Mouse (Mus musculus) hindbrain, embryonic 10.5 days (tissue): ENCODE data around the gene Gm13697. TPM values are rescaled to one million over a fixed set of nuclear protein-coding genes. Genes with fewer than 3 reads are reported as not detected.

Experiments used
- polyA plus RNA-seq: library from polyadenylated mRNA; unstranded; fragments of >200 nt; fragmentation: Nextera tagmentation; extraction: Ambion mirVana; gene quantifications from 2 replicates; pipeline ENCODE4 v1.2.1, GENCODE M21; 2016

Gene Gm13697
- polyA plus RNA-seq, 1 experiment from 2014 or later: not detected

Other genes starting within 250 kb of the Gm13697 start
- gene Fam171b, start 172.1 kb upstream of the Gm13697 start, polyA plus RNA-seq: 23.8 and 29.1 TPM in 2 replicates
- gene Zswim2, start 43.5 kb upstream of the Gm13697 start, polyA plus RNA-seq: not detected in 2 replicates
- gene Gm13698, start 29.1 kb upstream of the Gm13697 start, polyA plus RNA-seq: not detected in 2 replicates
- not detected in 2 replicates for gene Gm13693, start 23.2 kb upstream of the Gm13697 start, polyA plus RNA-seq
- gene Gm13695, start 17.4 kb upstream of the Gm13697 start, polyA plus RNA-seq: not detected in 2 replicates
- not detected in 2 replicates for gene Gm13696, start 11.6 kb upstream of the Gm13697 start, polyA plus RNA-seq
- not detected in 2 replicates for gene Gm13694, start 5.8 kb upstream of the Gm13697 start, polyA plus RNA-seq
- not detected in 2 replicates for gene Gm13691, start 5.8 kb downstream of the Gm13697 start, polyA plus RNA-seq